Mouse (Mus musculus) ES-E14 (cell line): ENCODE measurements at regions not wholly inside any gene's neighbourhood (a gene's known extent, or its start where the extent isn't known, plus 50 kb on each side); places are given as distances from the start of the nearest gene placed in this dataset.

Experiments used
- CHD2 ChIP-seq: IDR thresholded peaks from 2 replicates; pipeline ENCODE4 v1.6.1; 2014; ENCODE audit warnings: mild to moderate bottlenecking, low read depth, low read length, inconsistent platforms
- HCFC1 ChIP-seq: IDR thresholded peaks from 2 replicates; pipeline ENCODE4 v1.6.1; 2012; ENCODE audit warnings: low read length, inconsistent platforms, borderline replicate concordance; ENCODE audit not compliant: insufficient read depth
- ZC3H11A ChIP-seq: IDR thresholded peaks from 2 replicates; pipeline ENCODE4 v1.6.1; 2012; ENCODE audit warnings: low read depth, mild to moderate bottlenecking, inconsistent platforms, low read length, borderline replicate concordance

DNA sequence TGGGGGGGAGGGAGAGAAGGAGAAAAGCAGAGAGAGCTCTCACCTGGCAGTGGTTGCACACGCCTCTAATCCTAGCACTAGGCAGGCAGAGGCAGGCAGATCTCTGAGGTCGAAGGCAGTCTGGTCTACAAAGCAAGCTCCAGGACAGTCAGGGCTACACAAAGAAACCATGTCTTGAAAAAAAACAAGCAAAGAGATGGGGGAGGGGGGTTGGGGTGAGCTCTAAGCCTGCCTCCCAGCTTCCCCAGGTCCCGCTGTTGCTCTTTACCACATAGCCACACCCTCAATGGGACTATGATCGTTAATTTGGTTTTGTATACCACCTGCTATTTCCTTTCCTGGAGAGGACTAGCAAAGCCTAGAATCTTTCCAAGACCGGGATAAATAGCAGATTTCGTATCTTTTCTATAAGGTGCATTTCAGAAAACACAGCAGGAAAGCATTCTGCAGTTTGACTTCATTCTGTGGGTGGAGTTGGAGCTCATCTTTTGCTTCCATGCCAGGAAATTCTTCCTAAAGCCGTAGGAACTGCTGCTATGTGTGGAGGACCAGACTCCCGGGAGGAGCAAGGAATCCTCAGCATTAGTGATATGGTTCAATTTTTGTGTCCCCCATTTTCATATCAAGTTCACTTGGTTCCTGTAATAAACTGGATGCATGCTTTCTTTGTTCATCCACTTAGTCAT lies 52.7 kb upstream of the Rgma start:
- TF ChIP-seq HCFC1 (no peak), CHD2 (no peak), ZC3H11A (no peak)
